Mouse (Mus musculus) heart, embryonic 16.5 days (tissue): ENCODE measurements around the gene Cacnb3. TPM values are rescaled to one million over a fixed set of nuclear protein-coding genes. Genes with fewer than 3 reads are reported as not detected.

Source experiments
- ATAC-seq: fragments of 200-750 bp; cut with Nextera tagmentation; replicated peaks from 2 replicates; pipeline ENCODE4 v1.8.0; 2017; ENCODE audit warnings: moderate number of reproducible peaks; ENCODE audit not compliant: insufficient read depth, low FRiP score; ENCODE audit errors: extremely low read depth
- H3K27ac ChIP-seq: fragments of 300-500 bp; sonication (generic); 2 replicates; pipeline ENCODE4 v1.5.1; 2014; ENCODE audit warnings: mild to moderate bottlenecking, low read length, control low read depth, moderate library complexity
- H3K27me3 ChIP-seq: fragments of 300-500 bp; sonication (generic); 2 replicates; pipeline ENCODE4 v1.6.1; 2014; ENCODE audit warnings: low read length, mixed read lengths; ENCODE audit not compliant: control insufficient read depth, insufficient read depth
- H3K36me3 ChIP-seq: fragments of 300-500 bp; sonication (generic); 2 replicates; pipeline ENCODE4 v1.6.1; 2014; ENCODE audit not compliant: control insufficient read depth, insufficient read depth
- H3K4me1 ChIP-seq: fragments of 300-500 bp; sonication (generic); 2 replicates; pipeline ENCODE4 v1.6.1; 2014; ENCODE audit warnings: low read length, mixed read lengths; ENCODE audit not compliant: control insufficient read depth, insufficient read depth
- H3K4me2 ChIP-seq: fragments of 300-500 bp; sonication (generic); 2 replicates; pipeline ENCODE4 v1.6.1; 2014; ENCODE audit warnings: low read depth, mild to moderate bottlenecking, control low read depth, low read length
- H3K4me3 ChIP-seq: fragments of 300-500 bp; sonication (generic); 2 replicates; pipeline ENCODE4 v1.5.1; 2014; ENCODE audit warnings: mild to moderate bottlenecking, control low read depth, low read length
- H3K9ac ChIP-seq: fragments of 300-500 bp; sonication (generic); 2 replicates; pipeline ENCODE4 v1.6.1; 2014; ENCODE audit warnings: low read length, control low read depth
- H3K9me3 ChIP-seq: fragments of 300-500 bp; sonication (generic); replicated peaks from 2 replicates; pipeline ENCODE4 v1.6.1; 2016; ENCODE audit warnings: low read length; ENCODE audit not compliant: control insufficient read depth
- WGBS: fragments of 180-500 bp; shearing (Covaris S2); extraction: QIAGEN DNeasy Blood & Tissue Kit; methylation state at CpG from one replicate; pipeline ENCODE4 v1.1.7; 2014; 5-methylcytosine and 5-hydroxymethylcytosine counted together
- polyA plus RNA-seq: library from polyadenylated mRNA; unstranded; fragments of >200 nt; fragmentation: Nextera tagmentation; extraction: Ambion mirVana; gene quantifications from 2 replicates; pipeline ENCODE4 v1.2.1, GENCODE M21; 2015

Gene Cacnb3
- polyA plus RNA-seq, 1 experiment from 2014 or later, result 8.2 TPM

GRCm38 (mm10) chr15:98595049-98595448 lies 35.6 kb upstream of the Cacnb3 start:
- 83% methylated on average over 5 of the region's 5 CpGs for WGBS
- no peak for ATAC-seq

GRCm38 (mm10) chr15:98596609-98597008 lies 34.0 kb upstream of the Cacnb3 start:
- Histone ChIP-seq H3K9me3 (no peaks in the 10 kb centered on the region), H3K4me3 (no peak overlapping the region), H3K36me3 (peaks cover 85% of the 10 kb centered on the region), H3K27me3 (no peaks in the 10 kb centered on the region), H3K27ac (no peak overlapping the region), H3K4me2 (no peak overlapping the region), H3K9ac (no peak overlapping the region), H3K4me1 (peaks cover 14% of the 10 kb centered on the region)
- 90% methylated on average over 14 of the region's 14 CpGs for WGBS
- no peak for ATAC-seq

More at GRCm38 (mm10) chr15:98595049-98595448, 35.6 kb upstream of the Cacnb3 start:
- Histone ChIP-seq H3K27me3 (no peaks in the 10 kb centered on the region), H3K4me3 (no peak overlapping the region), H3K36me3 (peaks cover 89% of the 10 kb centered on the region), H3K4me1 (peaks cover 1% of the 10 kb centered on the region; the same call in 1 of the 2 replicates), H3K27ac (no peak overlapping the region), H3K9ac (no peak overlapping the region), H3K9me3 (no peaks in the 10 kb centered on the region), H3K4me2 (no peak overlapping the region)

- H3K9ac ChIP-seq, result no peak overlapping the region
- H3K9me3 ChIP-seq, result no peaks in the 10 kb centered on the region
- no peaks in the 10 kb centered on the region for H3K27me3 ChIP-seq
- peaks cover 63% of the 10 kb centered on the region for H3K36me3 ChIP-seq
- no peak overlapping the region for H3K4me2 ChIP-seq
- no peak overlapping the region for H3K27ac ChIP-seq
- H3K4me1 ChIP-seq, result peaks cover 42% of the 10 kb centered on the region
- no peak overlapping the region for H3K4me3 ChIP-seq
- no peak for ATAC-seq
- 66% methylated on average over 12 of the region's 12 CpGs for WGBS
These were observed 30.5 kb upstream of the Cacnb3 start for GRCm38 (mm10) chr15:98600036-98600709.

- Histone ChIP-seq H3K27ac (peak overlapping the region; percentile 99), H3K4me3 (peak overlapping the region; percentile 53), H3K36me3 (peaks cover 46% of the 10 kb centered on the region), H3K4me1 (peaks cover 53% of the 10 kb centered on the region), H3K9me3 (no peaks in the 10 kb centered on the region), H3K27me3 (no peaks in the 10 kb centered on the region), H3K9ac (peak overlapping the region; percentile 72), H3K4me2 (peak overlapping the region; percentile 88)
- ATAC-seq, result no peak
- 21% methylated on average over 7 of the region's 7 CpGs for WGBS
These were observed 28.8 kb upstream of the Cacnb3 start for GRCm38 (mm10) chr15:98601832-98602190.

- Histone ChIP-seq H3K4me1 (peaks cover 58% of the 10 kb centered on the region), H3K27ac (peak overlapping the region; percentile 99), H3K4me3 (peak overlapping the region; percentile 53), H3K36me3 (peaks cover 41% of the 10 kb centered on the region), H3K9ac (peak overlapping the region; percentile 72), H3K4me2 (peak overlapping the region; percentile 88), H3K27me3 (no peaks in the 10 kb centered on the region), H3K9me3 (no peaks in the 10 kb centered on the region)
- WGBS, result 15% methylated on average over 13 of the region's 13 CpGs
- peak; percentile 39 for ATAC-seq
These were observed 28.3 kb upstream of the Cacnb3 start for GRCm38 (mm10) chr15:98602191-98602881.

- Histone ChIP-seq H3K36me3 (peaks cover 35% of the 10 kb centered on the region), H3K4me1 (peaks cover 59% of the 10 kb centered on the region)
- WGBS, result 25% methylated on average over 4 of the region's 4 CpGs
These were observed 27.6 kb upstream of the Cacnb3 start for GRCm38 (mm10) chr15:98602921-98603458.

GRCm38 (mm10) chr15:98604041-98604575 lies 26.5 kb upstream of the Cacnb3 start:
- H3K27me3 ChIP-seq, result no peaks in the 10 kb centered on the region
- ATAC-seq, result no peak
- 81% methylated on average over 24 of the region's 24 CpGs for WGBS
- H3K36me3 ChIP-seq, result peaks cover 26% of the 10 kb centered on the region
- peaks cover 59% of the 10 kb centered on the region for H3K4me1 ChIP-seq
- H3K4me2 ChIP-seq, result peak overlapping the region; percentile 88
- peak overlapping the region; percentile 72 for H3K9ac ChIP-seq
- peak overlapping the region; percentile 53 for H3K4me3 ChIP-seq
- no peaks in the 10 kb centered on the region for H3K9me3 ChIP-seq
- H3K27ac ChIP-seq, result peak overlapping the region; percentile 99

More at GRCm38 (mm10) chr15:98602921-98603458, 27.6 kb upstream of the Cacnb3 start:
- Histone ChIP-seq H3K4me2 (peak overlapping the region; percentile 88), H3K9ac (peak overlapping the region; percentile 72), H3K27me3 (no peaks in the 10 kb centered on the region), H3K4me3 (peak overlapping the region; percentile 53), H3K9me3 (no peaks in the 10 kb centered on the region), H3K27ac (peak overlapping the region; percentile 99)
- no peak for ATAC-seq

GRCm38 (mm10) chr15:98606051-98606536 lies 24.5 kb upstream of the Cacnb3 start:
- ATAC-seq, result peak; percentile 10; the same call in 1 of the 2 replicates
- Histone ChIP-seq H3K4me1 (peaks cover 52% of the 10 kb centered on the region), H3K9me3 (no peaks in the 10 kb centered on the region), H3K36me3 (peaks cover 16% of the 10 kb centered on the region), H3K4me3 (peak overlapping the region; percentile 94), H3K9ac (peak overlapping the region; percentile 74), H3K4me2 (peak overlapping the region; percentile 88), H3K27me3 (no peaks in the 10 kb centered on the region), H3K27ac (peak overlapping the region; percentile 99)
- WGBS, result 22% methylated on average over 12 of the region's 12 CpGs
